Comparison of ENCODE assay signal across 8 mouse cellular contexts in the genomic region with DNA sequence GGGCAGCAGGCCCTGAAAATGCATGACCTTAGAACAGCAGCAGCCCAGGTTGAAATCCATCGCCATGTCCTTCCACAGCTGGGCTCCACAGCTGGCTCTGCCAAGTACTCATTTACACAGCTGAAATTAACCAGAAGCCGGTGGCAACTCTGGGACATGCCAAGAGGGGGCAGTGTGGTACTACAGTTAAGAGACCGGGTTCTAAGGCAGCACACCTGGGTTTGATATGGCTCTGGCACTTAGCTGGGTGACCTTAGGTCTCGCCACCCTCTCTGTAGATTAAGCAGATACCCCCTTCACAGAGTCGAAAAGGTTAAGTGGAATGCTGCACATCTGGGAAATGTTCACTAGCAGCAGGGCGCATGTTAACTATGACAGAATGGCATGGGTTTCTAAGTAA. TPM values are rescaled to one million over a fixed set of nuclear protein-coding genes. Genes with fewer than 3 reads are reported as not detected.
DNase-seq lines count a peak whose midpoint lies in the region; ATAC-seq and TF ChIP-seq lines count a peak whose summit lies in the region.

No protein-coding gene starts in this region.

- TF ChIP-seq EP300 in ES-Bruce4 (IDR thresholded peaks at IDR 0.05; ENCODE audit: insufficient read depth, low read depth, low read length): no peak

- no peak overlapping the region for H3K9ac ChIP-seq in ES-Bruce4 (ENCODE audit: low read depth, poor library complexity, severe bottlenecking)

- no peak overlapping the region for H3K27ac ChIP-seq in ES-Bruce4 (ENCODE audit: insufficient read depth, low read length)

- intact Hi-C loops in heart, postnatal 14 days (cut with DNase I): loop anchor here (1.0 to 5.0 kb wide), 3 partner anchors 62 to 99 kb away; partner anchors contain the start of gene Nudt2

- peak; percentile 88 for ATAC-seq in megakaryocyte progenitor cell, adult 5-6 weeks (replicated peaks; ENCODE audit: poor library complexity)
- no peak for ATAC-seq in erythroblast, adult 5-6 weeks (replicated peaks; ENCODE audit: low FRiP score, poor library complexity, severe bottlenecking)

- H3K9me3 ChIP-seq in ES-Bruce4 (replicated peaks; ENCODE audit: control insufficient read depth, insufficient read depth, low read length, poor library complexity, severe bottlenecking): no peaks in the 10 kb centered on the region

- no peaks in the 10 kb centered on the region for H3K4me1 ChIP-seq in ES-Bruce4 (ENCODE audit: control insufficient read depth, insufficient read depth, low read length)

- TF ChIP-seq CTCF in ES-Bruce4 (IDR thresholded peaks at IDR 0.05; ENCODE audit: low read depth, low read length): peak; percentile 68

- H3K36me3 ChIP-seq in ES-Bruce4 (ENCODE audit: control insufficient read depth, insufficient read depth, low read length, poor library complexity, severe bottlenecking): no peaks in the 10 kb centered on the region

- H3K4me3 ChIP-seq in ES-Bruce4 (ENCODE audit: low read depth, low read length): no peak overlapping the region

- no peaks in the 10 kb centered on the region for H3K27me3 ChIP-seq in ES-Bruce4 (ENCODE audit: control insufficient read depth, insufficient read depth, low read length, poor library complexity, severe bottlenecking)

- DNase-seq in adrenal gland, adult 2 months: peak; percentile 77
- peak; percentile 79 for DNase-seq in embryo, embryonic 9.5 days (ENCODE audit: extremely low spot score)
- DNase-seq in heart, postnatal 14 days: peak; percentile 74 to 82
- DNase-seq in layer of hippocampus, postnatal 14 days (ENCODE audit: low spot score in 2 of 2): peak; percentile 65 to 66
- DNase-seq in right cerebral cortex, postnatal 4 days: peak; percentile 67

- no peak for TF ChIP-seq POLR2A in ES-Bruce4 (IDR thresholded peaks at IDR 0.05; ENCODE audit: insufficient read depth, low read length)

RNA-seq across cellular contexts. Expression of gene Fam219a, which starts 16.8 kb away (rescaled TPM):
- 3.8 and 4.3 TPM in 2 replicates for polyA plus RNA-seq in ES-Bruce4 (2011; ENCODE audit: insufficient read depth, insufficient read length, low read depth, missing spikeins)
- 10 to 100 TPM; 14.3 to 20.1 TPM for total RNA-seq in adrenal gland, adult 2 months (2021)
- polyA plus RNA-seq in adrenal gland, adult 2 months (2012; rRNA removed): 74.7 and 76.1 TPM in 2 replicates
- total RNA-seq in heart, postnatal 14 days (2021): 10 to 100 TPM; 14.5 to 17.3 TPM
- 100 to 1,000 TPM; 170 to 187 TPM for total RNA-seq in layer of hippocampus, postnatal 14 days (2021)
- total RNA-seq in megakaryocyte progenitor cell, adult 5-6 weeks (2015): 0.98 and 1.1 TPM in 2 replicates
- total RNA-seq in megakaryocyte progenitor cell, adult 5-6 weeks (2017): 0.33 and 4.1 TPM in 2 replicates
- 1.5 TPM in 2 replicates for total RNA-seq in erythroblast, adult 5-6 weeks (2015; ENCODE audit: low replicate concordance)
- 0.26 and 1.3 TPM in 2 replicates for total RNA-seq in erythroblast, adult 5-6 weeks (2017; ENCODE audit: low replicate concordance)

RNA-seq across cellular contexts. Expression of gene Dnaic1, which starts 17.0 kb away (rescaled TPM):
- 4.3 and 7.3 TPM in 2 replicates for polyA plus RNA-seq in ES-Bruce4 (2011; ENCODE audit: insufficient read depth, insufficient read length, low read depth, missing spikeins)
- under 1 TPM in 1 of 2 experiments, not detected in 1; 0.46 TPM for total RNA-seq in adrenal gland, adult 2 months (2021)
- 0.38 and 0.43 TPM in 2 replicates for polyA plus RNA-seq in adrenal gland, adult 2 months (2012; rRNA removed)
- total RNA-seq in heart, postnatal 14 days (2021): 1 to 10 TPM in 1 of 2 experiments, under 1 TPM in 1; 0.93 to 1.7 TPM
- total RNA-seq in layer of hippocampus, postnatal 14 days (2021): 10 to 100 TPM in 1 of 2 experiments, 1 to 10 TPM in 1; 7.2 to 13.3 TPM
- 0.44 TPM in 1 of 2 replicates, not detected in the other for total RNA-seq in megakaryocyte progenitor cell, adult 5-6 weeks (2015)
- total RNA-seq in megakaryocyte progenitor cell, adult 5-6 weeks (2017): not detected in 2 replicates
- total RNA-seq in erythroblast, adult 5-6 weeks (2015; ENCODE audit: low replicate concordance): not detected in 2 replicates
- not detected in 2 replicates for total RNA-seq in erythroblast, adult 5-6 weeks (2017; ENCODE audit: low replicate concordance)

RNA-seq across cellular contexts. Expression of gene 1110017D15Rik, which starts 35.4 kb away (rescaled TPM):
- polyA plus RNA-seq in ES-Bruce4 (2011; ENCODE audit: insufficient read depth, insufficient read length, low read depth, missing spikeins): not detected in 2 replicates
- under 1 TPM in 1 of 2 experiments, not detected in 1; 0.55 TPM for total RNA-seq in adrenal gland, adult 2 months (2021)
- 0.40 and 0.66 TPM in 2 replicates for polyA plus RNA-seq in adrenal gland, adult 2 months (2012; rRNA removed)
- under 1 TPM in 1 of 2 experiments, not detected in 1; 0.69 TPM for total RNA-seq in heart, postnatal 14 days (2021)
- 10 to 100 TPM in 1 of 2 experiments, 1 to 10 TPM in 1; 4.0 to 10.3 TPM for total RNA-seq in layer of hippocampus, postnatal 14 days (2021)
- not detected in 2 replicates for total RNA-seq in megakaryocyte progenitor cell, adult 5-6 weeks (2015)
- total RNA-seq in megakaryocyte progenitor cell, adult 5-6 weeks (2017): not detected in 2 replicates
- not detected in 2 replicates for total RNA-seq in erythroblast, adult 5-6 weeks (2015; ENCODE audit: low replicate concordance)
- not detected in 2 replicates for total RNA-seq in erythroblast, adult 5-6 weeks (2017; ENCODE audit: low replicate concordance)

RNA-seq across cellular contexts. Expression of gene AI464131, which starts 49.7 kb away (rescaled TPM):
- polyA plus RNA-seq in ES-Bruce4 (2011; ENCODE audit: insufficient read depth, insufficient read length, low read depth, missing spikeins): 3.8 and 3.9 TPM in 2 replicates
- total RNA-seq in adrenal gland, adult 2 months (2021): 10 to 100 TPM; 12.3 to 15.2 TPM
- polyA plus RNA-seq in adrenal gland, adult 2 months (2012; rRNA removed): 11.5 and 14.6 TPM in 2 replicates
- 10 to 100 TPM; 10.2 to 10.3 TPM for total RNA-seq in heart, postnatal 14 days (2021)
- 10 to 100 TPM; 44.3 to 45.1 TPM for total RNA-seq in layer of hippocampus, postnatal 14 days (2021)
- not detected in 2 replicates for total RNA-seq in megakaryocyte progenitor cell, adult 5-6 weeks (2015)
- 0.12 TPM in 1 of 2 replicates, not detected in the other for total RNA-seq in megakaryocyte progenitor cell, adult 5-6 weeks (2017)
- not detected in 2 replicates for total RNA-seq in erythroblast, adult 5-6 weeks (2015; ENCODE audit: low replicate concordance)
- total RNA-seq in erythroblast, adult 5-6 weeks (2017; ENCODE audit: low replicate concordance): not detected in 2 replicates

Comparison
In these comparisons a context has a peak if more than half of its experiments do, and no peak if none do; other contexts are left out.
1. RNA of gene Fam219a, which starts 16.8 kb away (total RNA-seq): 170 to 187 TPM in layer of hippocampus, postnatal 14 days; 14.3 to 20.1 TPM in adrenal gland, adult 2 months, 14.5 to 17.3 TPM in heart, postnatal 14 days, 0.26 to 1.5 TPM in erythroblast, adult 5-6 weeks and 0.33 to 4.1 TPM in megakaryocyte progenitor cell, adult 5-6 weeks; every median in the first group is over 4 times any median in the second.
2. Peak in every context shown above with its lines, with median percentiles within 50 percentile points of each other: DNase-seq.